Mouse (Mus musculus): Measurements from ENCODE around the gene Olfr870. TPM values are rescaled to one million over a fixed set of nuclear protein-coding genes. Genes with fewer than 3 reads are reported as not detected.

Gene Olfr870
- polyA plus RNA-seq, 1 experiment from 2014 or later, result not detected

Other genes starting within 250 kb of the Olfr870 start
- gene Olfr866, start 146.0 kb downstream of the Olfr870 start, polyA plus RNA-seq (2015; fragmentation: Nextera tagmentation; extraction: Ambion mirVana), result not detected in 2 replicates
- not detected in 2 replicates for gene Olfr867, start 116.5 kb downstream of the Olfr870 start, polyA plus RNA-seq (2015; fragmentation: Nextera tagmentation; extraction: Ambion mirVana)
- not detected in 2 replicates for gene Olfr868, start 75.4 kb downstream of the Olfr870 start, polyA plus RNA-seq (2015; fragmentation: Nextera tagmentation; extraction: Ambion mirVana)
- gene Olfr869, start 45.0 kb downstream of the Olfr870 start, polyA plus RNA-seq (2015; fragmentation: Nextera tagmentation; extraction: Ambion mirVana), result not detected in 2 replicates
- not detected in 2 replicates for gene Olfr871, start 38.1 kb upstream of the Olfr870 start, polyA plus RNA-seq (2015; fragmentation: Nextera tagmentation; extraction: Ambion mirVana)
- not detected in 2 replicates for gene Olfr872, start 63.1 kb upstream of the Olfr870 start, polyA plus RNA-seq (2015; fragmentation: Nextera tagmentation; extraction: Ambion mirVana)
- gene Olfr39, start 108.3 kb upstream of the Olfr870 start, polyA plus RNA-seq (2015; fragmentation: Nextera tagmentation; extraction: Ambion mirVana), result not detected in 2 replicates
- gene Olfr873, start 124.5 kb upstream of the Olfr870 start, polyA plus RNA-seq (2015; fragmentation: Nextera tagmentation; extraction: Ambion mirVana), result not detected in 2 replicates
- 0.16 TPM in 1 of 2 replicates, not detected in the other for gene Olfr18, start 162.0 kb upstream of the Olfr870 start, polyA plus RNA-seq (2015; fragmentation: Nextera tagmentation; extraction: Ambion mirVana)
- gene Zfp560, start 211.1 kb upstream of the Olfr870 start, polyA plus RNA-seq (2015; fragmentation: Nextera tagmentation; extraction: Ambion mirVana), result 37.3 and 38.5 TPM in 2 replicates

All from midbrain, embryonic 16.5 days (tissue).